ENCODE assay signal across 8 mouse cellular contexts in the genomic region with DNA sequence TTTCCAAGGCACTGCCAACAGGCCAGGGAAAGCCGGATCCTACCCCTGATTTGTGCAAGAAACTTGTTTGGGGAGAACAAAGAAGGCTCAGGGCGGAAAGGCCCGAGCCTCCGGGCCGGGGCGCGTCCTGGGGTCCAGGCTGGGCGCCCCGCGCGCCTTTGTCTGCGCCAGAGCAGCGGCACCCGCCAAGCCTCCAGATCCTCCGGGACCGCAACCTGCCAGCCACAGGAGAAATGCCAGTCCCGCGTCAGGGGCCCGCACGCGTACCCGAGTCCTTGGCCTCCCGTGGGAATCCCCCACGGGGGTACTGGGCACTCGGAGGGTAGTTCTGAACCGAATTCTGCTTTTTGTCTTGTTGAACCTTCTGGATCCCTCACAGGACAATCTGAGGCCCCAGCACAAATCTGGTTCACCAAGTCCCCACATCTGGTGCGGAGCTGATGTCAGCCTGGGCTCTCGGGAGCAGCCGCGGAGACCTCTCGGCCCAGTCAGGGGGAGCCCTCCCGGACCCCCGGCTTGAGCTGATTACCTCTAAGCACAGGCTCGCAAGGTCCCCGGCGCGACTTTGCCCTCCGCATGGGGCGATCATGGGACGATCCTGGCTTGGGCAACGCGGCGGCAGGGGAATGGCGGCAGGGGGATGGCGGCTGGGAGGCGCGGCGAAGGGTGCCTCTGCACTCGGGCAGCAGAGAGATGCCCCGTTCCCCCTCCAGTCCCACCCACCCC. TPM values are rescaled to one million over a fixed set of nuclear protein-coding genes. Genes with fewer than 3 reads are reported as not detected.
A peak's percentile ranks its signal among the peaks of the same experiment; 100 is the strongest.
DNase-seq lines count a peak whose midpoint lies in the region; ATAC-seq and TF ChIP-seq lines count a peak whose summit lies in the region.

No protein-coding gene starts in this region.

- TF ChIP-seq POLR2A in liver, adult 2 months (IDR thresholded peaks at IDR 0.05; ENCODE audit: extremely low read depth, insufficient read depth, low read length), result no peak

- peak; percentile 9 for DNase-seq in liver, adult 2 months (ENCODE audit: extremely low read depth, low read depth, low spot score)
- no peak for DNase-seq in liver
- peak; percentile 12 for DNase-seq in cerebellum, adult 9-10 months
- peak; percentile 33 to 55 for DNase-seq in gastrocnemius, postnatal 36 days
- DNase-seq in right cerebral cortex, postnatal 14 days, result peak; percentile 38
- DNase-seq in thymus, postnatal 25 days, result no peak

- no peaks in the 10 kb centered on the region for H3K9me3 ChIP-seq in intestine, postnatal 0 days (ENCODE audit: control insufficient read depth)
- no peaks in the 10 kb centered on the region for H3K9me3 ChIP-seq in lung, embryonic 16.5 days (ENCODE audit: control insufficient read depth, low read length)

- ATAC-seq in intestine, postnatal 0 days, result peak; percentile 54
- peak; percentile 56 for ATAC-seq in lung, embryonic 16.5 days (ENCODE audit: low read depth)

- H3K4me1 ChIP-seq in liver, adult 2 months (ENCODE audit: control insufficient read depth, insufficient read depth, low read length), result peaks cover 2% of the 10 kb centered on the region; the same call in 1 of the 2 replicates
- peaks cover 7% of the 10 kb centered on the region; the same call in 1 of the 2 replicates for H3K4me1 ChIP-seq in intestine, postnatal 0 days (replicated peaks; ENCODE audit: control insufficient read depth, insufficient read depth, low read length)
- H3K4me1 ChIP-seq in lung, embryonic 16.5 days (replicated peaks; ENCODE audit: control insufficient read depth, insufficient read depth, low read length), result peaks cover 34% of the 10 kb centered on the region

- intact Hi-C loops in gastrocnemius, postnatal 36 days (cut with DNase I), result no loop called here

- 0 out of 2 replicates have a peak, but pooled peaks cover 3% of the 10 kb centered on the region for H3K79me2 ChIP-seq in liver, adult 2 months (ENCODE audit: control insufficient read depth, insufficient read depth, low read length)

- H3K27me3 ChIP-seq in liver, adult 2 months (ENCODE audit: control insufficient read depth, insufficient read depth, low read length), result 0 out of 2 replicates have a peak, but pooled peaks cover 2% of the 10 kb centered on the region
- H3K27me3 ChIP-seq in intestine, postnatal 0 days (replicated peaks; ENCODE audit: control insufficient read depth, insufficient read depth, low read length), result no peaks in the 10 kb centered on the region
- H3K27me3 ChIP-seq in lung, embryonic 16.5 days (ENCODE audit: control insufficient read depth, insufficient read depth, low read depth, low read length), result no peaks in the 10 kb centered on the region

- no peak for TF ChIP-seq CTCF in liver, adult 2 months (IDR thresholded peaks at IDR 0.05; ENCODE audit: low read depth, low read length)
- no peak for TF ChIP-seq CTCF in intestine, postnatal 0 days (IDR thresholded peaks at IDR 0.05; ENCODE audit: low read depth)

- peak overlapping the region; percentile 96 for H3K9ac ChIP-seq in liver, adult 2 months (ENCODE audit: low read depth, low read length)
- H3K9ac ChIP-seq in intestine, postnatal 0 days (ENCODE audit: low read depth, low read length), result peak overlapping the region; percentile 70
- peak overlapping the region; percentile 96 for H3K9ac ChIP-seq in lung, embryonic 16.5 days (ENCODE audit: low read length)

- H3K4me3 ChIP-seq in liver, adult 2 months (ENCODE audit: insufficient read depth, low read depth, low read length), result peak overlapping the region; percentile 93
- H3K4me3 ChIP-seq in intestine, postnatal 0 days (ENCODE audit: low read depth, low read length), result peak overlapping the region; percentile 61
- H3K4me3 ChIP-seq in lung, embryonic 16.5 days (ENCODE audit: low read length), result peak overlapping the region; percentile 87

- no peaks in the 10 kb centered on the region for H3K36me3 ChIP-seq in liver, adult 2 months (ENCODE audit: control insufficient read depth, insufficient read depth, low read length)
- H3K36me3 ChIP-seq in intestine, postnatal 0 days (ENCODE audit: control insufficient read depth, insufficient read depth), result no peaks in the 10 kb centered on the region
- H3K36me3 ChIP-seq in lung, embryonic 16.5 days (ENCODE audit: control insufficient read depth, insufficient read depth, low read length), result no peaks in the 10 kb centered on the region

- peak overlapping the region; percentile 93 for H3K27ac ChIP-seq in liver, adult 2 months (replicated peaks; ENCODE audit: insufficient read depth, low read depth, low read length)
- peak overlapping the region; percentile 65; the same call in 1 of the 2 replicates for H3K27ac ChIP-seq in intestine, postnatal 0 days (ENCODE audit: low read depth, low read length)
- H3K27ac ChIP-seq in lung, embryonic 16.5 days (ENCODE audit: low read length), result peak overlapping the region; percentile 93

- WGBS in liver, adult 2 months, result 1% methylated on average over 44 of the region's 50 CpGs
- under 1% methylated on average over 50 of the region's 50 CpGs for WGBS in intestine, postnatal 0 days
- WGBS in lung, embryonic 16.5 days, result 0% methylated on average over 47 of the region's 50 CpGs

- H3K4me2 ChIP-seq in intestine, postnatal 0 days (replicated peaks; ENCODE audit: low read depth), result peak overlapping the region; percentile 88
- peak overlapping the region; percentile 67 for H3K4me2 ChIP-seq in lung, embryonic 16.5 days (ENCODE audit: low read depth, low read length)

RNA-seq across cellular contexts. Expression of a gene that starts 30.5 kb away (rescaled TPM):
- total RNA-seq in liver, adult 2 months (2014; rRNA removed), result 5.0 and 5.3 TPM in 2 replicates
- 3.3 and 4.0 TPM in 2 replicates for polyA plus RNA-seq in liver, adult 2 months (2012; rRNA removed)
- 100 to 1,000 TPM; 276 to 313 TPM for total RNA-seq in gastrocnemius, postnatal 36 days (2021)
- polyA plus RNA-seq in intestine, postnatal 0 days (2015; fragmentation: Nextera tagmentation; extraction: Ambion mirVana), result 3.2 and 3.6 TPM in 2 replicates
- polyA plus RNA-seq in lung, embryonic 16.5 days (2015; fragmentation: Nextera tagmentation; extraction: Ambion mirVana), result 17.6 and 17.8 TPM in 2 replicates

Comparison
In these comparisons a context has a peak if more than half of its experiments do, and no peak if none do; other contexts are left out.
1. DNase-seq: peak in liver, adult 2 months (single experiment), cerebellum, adult 9-10 months (single experiment), gastrocnemius, postnatal 36 days (2 of 2) and right cerebral cortex, postnatal 14 days (single experiment); none in liver (single experiment) and thymus, postnatal 25 days (single experiment).
2. Peak in every context shown above with its lines, with median percentiles within 50 percentile points of each other: H3K27ac ChIP-seq, H3K4me3 ChIP-seq and H3K9ac ChIP-seq.